Mouse (Mus musculus): ENCODE measurements around the gene Myh3. TPM values are rescaled to one million over a fixed set of nuclear protein-coding genes. Genes with fewer than 3 reads are reported as not detected.

Myh3 gene
- total RNA-seq, 2 experiments from 2014 or later: 1.1 to 1.5 TPM

- DNase-seq (ENCODE audit: low spot score in 2 of 2): no peak
These were observed 65.0 kb downstream of the Myh3 start for GRCm38 (mm10) chr11:67143065-67143464.

DNA sequence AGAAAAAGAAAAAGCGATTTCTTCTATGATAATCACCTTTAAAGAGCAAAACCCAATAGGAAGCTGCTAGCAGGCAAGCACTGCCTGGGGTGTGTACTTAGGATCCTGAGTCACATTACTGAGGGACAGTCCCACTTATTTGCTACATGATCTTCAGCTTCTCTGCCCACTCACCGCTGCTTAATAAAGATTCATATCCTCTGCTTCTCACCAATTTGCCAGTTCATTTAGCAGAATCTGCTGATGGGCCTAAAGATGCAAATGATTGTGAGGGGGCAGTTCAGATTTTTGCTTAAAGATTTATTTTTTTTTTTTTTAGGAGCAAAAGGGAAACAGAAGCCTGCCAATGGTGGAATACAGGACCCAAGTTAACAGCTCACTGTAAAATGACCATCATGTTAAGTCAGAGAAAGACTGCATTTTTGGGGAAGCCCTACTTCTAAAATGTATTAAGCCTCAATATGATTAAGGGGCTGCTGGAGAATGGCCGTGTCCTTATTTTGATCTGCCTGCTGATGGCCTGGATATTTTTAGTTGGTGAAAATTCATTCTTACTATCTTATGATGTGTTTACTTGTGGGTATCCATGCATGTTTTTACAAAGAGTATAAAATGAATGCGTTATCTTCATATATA, 65.9 kb downstream of the Myh3 start:
- DNase-seq (ENCODE audit: low spot score in 2 of 2): no peak

DNA sequence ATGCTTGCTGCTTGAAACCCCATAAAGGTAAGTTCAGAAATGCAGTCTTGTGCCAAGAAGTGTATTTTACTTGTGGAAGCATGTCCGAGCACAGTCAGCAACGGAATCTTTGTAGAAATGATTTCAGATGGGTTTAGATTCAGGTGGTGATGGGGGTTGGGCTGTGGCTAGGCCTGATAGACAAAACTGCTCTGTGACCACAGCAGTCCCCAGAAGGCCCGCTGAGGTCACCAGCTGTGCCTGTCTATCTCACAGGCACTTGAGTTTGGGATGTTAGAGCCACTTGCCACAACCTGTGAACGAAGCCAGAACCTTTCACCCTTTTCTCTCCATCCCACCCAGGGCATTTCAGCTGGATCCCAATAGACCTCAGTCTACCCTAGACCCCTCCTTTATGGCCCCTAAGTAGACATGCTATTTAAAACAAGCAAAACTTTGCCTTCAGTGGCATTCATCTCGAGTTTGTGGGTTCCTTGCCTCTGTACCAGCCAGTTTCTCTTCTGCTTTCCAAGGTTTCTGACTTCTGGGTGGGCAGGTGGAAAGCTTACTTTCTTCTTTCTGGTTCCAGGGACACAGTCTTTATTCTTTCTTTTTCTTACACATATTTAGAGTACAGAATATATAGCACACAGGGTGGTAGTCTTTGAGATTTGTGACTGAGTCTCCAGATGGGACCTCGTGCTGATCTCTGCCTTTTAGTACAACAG, 66.6 kb downstream of the Myh3 start:
- DNase-seq (ENCODE audit: low spot score in 2 of 2): no peak

- DNase-seq (ENCODE audit: low spot score in 2 of 2): no peak
These were observed 67.6 kb downstream of the Myh3 start for GRCm38 (mm10) chr11:67145482-67146408.

- no peak for DNase-seq (ENCODE audit: low spot score in 2 of 2)
These were observed 68.5 kb downstream of the Myh3 start for GRCm38 (mm10) chr11:67146409-67147282.

- DNase-seq (ENCODE audit: low spot score in 2 of 2): no peak
These were observed 69.3 kb downstream of the Myh3 start for GRCm38 (mm10) chr11:67147283-67147921.

DNA sequence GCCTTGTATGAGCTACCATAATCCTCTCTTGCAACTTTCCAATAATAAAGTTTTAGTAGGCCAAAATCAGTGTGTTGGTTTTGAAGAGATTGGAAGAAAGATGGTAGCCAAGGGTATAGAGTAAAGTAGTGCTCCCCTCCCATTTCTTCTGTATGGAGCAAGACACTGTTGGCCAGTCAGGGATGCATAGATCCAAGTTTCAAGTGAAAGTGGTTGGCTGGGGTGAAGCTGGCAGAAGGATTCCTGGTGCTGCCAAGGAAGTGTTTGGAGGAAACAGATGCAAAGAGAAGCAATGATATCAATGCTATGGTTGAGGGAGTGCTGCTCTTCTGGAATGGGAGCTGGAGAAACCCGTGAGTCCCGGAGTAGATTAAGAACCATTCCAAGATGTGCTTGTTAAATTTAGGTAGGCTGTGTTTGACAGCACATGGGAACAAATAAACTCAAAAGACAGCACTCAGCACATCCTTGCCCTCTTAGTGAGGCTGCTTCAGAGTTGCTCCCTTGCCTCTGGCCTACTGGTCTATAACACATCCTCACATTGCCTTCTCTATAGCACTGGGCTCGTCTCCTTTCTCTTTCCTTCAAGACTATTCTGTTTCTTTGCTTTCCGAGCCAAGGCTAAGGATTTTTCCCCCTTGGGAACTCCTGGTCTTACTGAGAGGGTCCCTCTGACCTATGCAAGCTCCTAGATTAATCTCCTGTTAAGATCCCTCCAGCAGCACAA, 70.3 kb downstream of the Myh3 start:
- no peak for DNase-seq (ENCODE audit: low spot score in 2 of 2)

- DNase-seq (ENCODE audit: low spot score in 2 of 2): no peak
These were observed 72.1 kb downstream of the Myh3 start for GRCm38 (mm10) chr11:67150237-67150636.

- DNase-seq (ENCODE audit: low spot score in 2 of 2): no peak
These were observed 73.1 kb downstream of the Myh3 start for GRCm38 (mm10) chr11:67151159-67151558.

Small RNA genes within 50 kb of the gene (microRNA-seq; reads per million reads assigned to microRNA genes)
- 0 to 0.45 reads per million in 2 experiments for gene Mir6923

Other genes with a start within 250 kb of the Myh3 start
- 1 to 10 TPM; 1.3 to 1.4 TPM for gene Pirt, start 166.3 kb upstream of the Myh3 start, total RNA-seq (2021)
- gene Tmem238l, start 121.7 kb upstream of the Myh3 start, total RNA-seq (2021): not detected
- gene Tmem220, start 53.1 kb upstream of the Myh3 start, total RNA-seq (2021): 1 to 10 TPM in 1 of 2 experiments, under 1 TPM in 1; 0.27 to 1.1 TPM
- 10 to 100 TPM; 20.7 to 24.1 TPM for gene Adprm, start 25.7 kb upstream of the Myh3 start, total RNA-seq (2021)
- gene Sco1, start 25.6 kb upstream of the Myh3 start, total RNA-seq (2021): 10 to 100 TPM in 1 of 2 experiments, 1 to 10 TPM in 1; 9.4 to 10.9 TPM
- under 1 TPM; 0.25 to 0.48 TPM for gene Myh2, start 92.7 kb downstream of the Myh3 start, total RNA-seq (2021)
- under 1 TPM; 0.27 to 0.55 TPM for gene Myh1, start 121.8 kb downstream of the Myh3 start, total RNA-seq (2021)
- gene Myh4, start 159.7 kb downstream of the Myh3 start, total RNA-seq (2021): under 1 TPM; 0.38 to 0.39 TPM
- 1 to 10 TPM; 2.5 to 3.1 TPM for gene Myh8, start 198.8 kb downstream of the Myh3 start, total RNA-seq (2021)
- under 1 TPM; 0.27 to 0.32 TPM for gene Myh13, start 243.4 kb downstream of the Myh3 start, total RNA-seq (2021)

Measured in layer of hippocampus, postnatal 10 days (tissue).